Comparison of ENCODE assay signal across 13 mouse cellular contexts in the genomic region with DNA sequence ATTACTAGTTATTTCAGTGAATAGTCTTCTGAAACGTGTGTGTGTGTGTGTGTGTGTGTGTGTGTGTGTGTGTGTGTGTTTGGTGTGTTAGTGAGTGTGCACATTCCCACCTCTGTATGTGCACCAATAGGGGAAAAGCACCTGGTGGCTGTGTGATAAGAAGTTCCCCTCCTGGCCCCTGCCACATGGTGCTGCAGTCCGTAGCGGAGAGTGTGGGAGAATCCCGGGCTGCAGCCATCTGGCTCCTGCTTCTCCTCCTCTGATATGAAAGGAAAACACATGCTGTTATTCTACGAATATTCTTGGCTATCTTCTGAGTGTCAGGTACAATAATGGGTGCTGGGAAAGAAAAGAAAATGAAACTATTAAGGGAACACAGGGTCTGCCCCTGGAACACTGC.
A peak's percentile ranks its signal among the peaks of the same experiment; 100 is the strongest.
DNase-seq lines count a peak whose midpoint lies in the region.
"Had no signal": no experiment of that assay in that cellular context is flagged by ENCODE, and none has a peak within 500 bp of the region (broad histone marks: within the 10 kb centered on the region; RNA-seq: fewer than 3 reads in every experiment).

No protein-coding gene starts in this region.

- peak; percentile 74 to 77 for DNase-seq in cerebellum, postnatal 25 days
- DNase-seq in cerebellum, adult 11 months = no peak
- DNase-seq in kidney, postnatal 4 days = peak; percentile 10 to 21
- DNase-seq in kidney, postnatal 25 days = no peak
- peak; percentile 40 to 68 for DNase-seq in layer of hippocampus, adult 18-20 months (ENCODE audit: low spot score in 2 of 2)
- peak; percentile 55 to 67 for DNase-seq in right cerebral cortex, adult 2 months (ENCODE audit: low spot score in 2 of 2)
- no peak for DNase-seq in adipocyte (ENCODE audit: low spot score)
- no peak for DNase-seq in gastrocnemius, adult 18-20 months (ENCODE audit: low spot score)
- DNase-seq: adrenal gland, adult 2 months; B cell, adult 2 months; gastrocnemius, postnatal 25 days; kidney, adult 8-10 months; lung, adult 18-20 months had no signal

Comparison
In these comparisons a context has a peak if more than half of its experiments do, and no peak if none do; other contexts are left out.
1. DNase-seq: peak in cerebellum, postnatal 25 days (2 of 2), kidney, postnatal 4 days (2 of 2), layer of hippocampus, adult 18-20 months (2 of 2) and right cerebral cortex, adult 2 months (2 of 2); none in cerebellum, adult 11 months (single experiment), kidney, postnatal 25 days (0 of 2), adipocyte (single experiment) and gastrocnemius, adult 18-20 months (single experiment).